Comparison of ENCODE assay signal across 20 mouse cellular contexts in the genomic region with DNA sequence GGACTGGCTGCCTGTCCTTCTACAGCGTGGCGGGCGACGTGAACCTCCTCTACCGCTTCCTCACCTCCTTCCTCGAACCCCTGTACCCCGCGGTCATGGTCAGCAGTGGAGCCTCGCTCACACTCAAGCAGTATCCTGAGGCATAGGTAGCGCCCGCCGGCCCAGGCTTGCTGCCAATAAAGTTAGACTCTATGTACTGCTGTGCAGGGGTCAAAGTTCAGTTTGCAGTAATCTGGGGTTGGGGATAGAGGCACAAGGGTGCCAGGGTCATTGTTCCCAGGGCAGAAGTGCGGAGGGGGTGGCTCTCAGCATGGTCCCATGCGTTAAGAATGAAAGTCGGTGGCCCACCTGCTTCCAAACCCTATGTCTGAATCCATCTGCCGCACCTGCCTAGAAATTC. TPM values are rescaled to one million over a fixed set of nuclear protein-coding genes. Genes with fewer than 3 reads are reported as not detected.
A peak's percentile ranks its signal among the peaks of the same experiment; 100 is the strongest.
DNase-seq lines count a peak whose midpoint lies in the region; ATAC-seq and TF ChIP-seq lines count a peak whose summit lies in the region.
"Had no signal": no experiment of that assay in that cellular context is flagged by ENCODE, and none has a peak within 500 bp of the region (broad histone marks: within the 10 kb centered on the region; RNA-seq: fewer than 3 reads in every experiment).

No protein-coding gene starts in this region.

- H3K9me3 ChIP-seq in erythroblast, embryonic 14.5 days (ENCODE audit: control insufficient read depth, low read length): no peaks in the 10 kb centered on the region
- H3K9me3 ChIP-seq in stomach, embryonic 16.5 days (replicated peaks; ENCODE audit: control insufficient read depth, low read length): no peaks in the 10 kb centered on the region
- H3K9me3 ChIP-seq: embryonic facial prominence, embryonic 12.5 days; heart, embryonic 15.5 days; limb, embryonic 15.5 days had no signal

- no peaks in the 10 kb centered on the region for H3K79me2 ChIP-seq in liver, adult 2 months (ENCODE audit: control insufficient read depth, insufficient read depth, low read length)

- peak overlapping the region; percentile 84 for H3K27ac ChIP-seq in liver, adult 2 months (replicated peaks; ENCODE audit: insufficient read depth, low read depth, low read length)
- H3K27ac ChIP-seq in stomach, embryonic 16.5 days (ENCODE audit: low read length): peak overlapping the region; percentile 14; the same call in 1 of the 2 replicates
- H3K27ac ChIP-seq in left cerebral cortex, adult 2 months: no peak overlapping the region
- H3K27ac ChIP-seq: embryonic facial prominence, embryonic 12.5 days; limb, embryonic 15.5 days; macrophage had no signal

- H3K36me3 ChIP-seq in erythroblast, embryonic 14.5 days (ENCODE audit: control insufficient read depth): no peaks in the 10 kb centered on the region
- no peaks in the 10 kb centered on the region for H3K36me3 ChIP-seq in liver, adult 2 months (ENCODE audit: control insufficient read depth, insufficient read depth, low read length)
- no peaks in the 10 kb centered on the region for H3K36me3 ChIP-seq in stomach, embryonic 16.5 days (ENCODE audit: control insufficient read depth, insufficient read depth, low read length)
- H3K36me3 ChIP-seq: embryonic facial prominence, embryonic 12.5 days; heart, embryonic 15.5 days; limb, embryonic 15.5 days had no signal

- no peak for ATAC-seq in erythroblast, adult 5-6 weeks (replicated peaks; ENCODE audit: low FRiP score, poor library complexity, severe bottlenecking)
- ATAC-seq in stomach, embryonic 16.5 days (ENCODE audit: insufficient read depth, low FRiP score): peak; percentile 27; the same call in 1 of the 2 replicates
- ATAC-seq: forebrain, embryonic 14.5 days; midbrain, embryonic 16.5 days had no signal

- intact Hi-C loops in left cerebral cortex, adult 2 months (cut with DNase I): no loop called here

- peak; percentile 91 for DNase-seq in kidney, adult 9 months
- DNase-seq in liver, adult 2 months (ENCODE audit: extremely low read depth, low read depth, low spot score): peak; percentile 89
- no peak for DNase-seq in heart, adult 11 months
- no peak for DNase-seq in thymus, postnatal 14 days
- no peak for DNase-seq in left cerebral cortex, adult 2 months (ENCODE audit: extremely low spot score in 1 of 2, low spot score in 2 of 2)
- DNase-seq: cerebellum, postnatal 14 days; gastrocnemius, postnatal 25 days; right cerebral cortex, postnatal 4 days had no signal

- peak overlapping the region; percentile 33 for H3K4me3 ChIP-seq in erythroblast, embryonic 14.5 days (replicated peaks)
- H3K4me3 ChIP-seq in liver, adult 2 months (ENCODE audit: insufficient read depth, low read depth, low read length): peak overlapping the region; percentile 62
- no peak overlapping the region for H3K4me3 ChIP-seq in stomach, embryonic 16.5 days (replicated peaks; ENCODE audit: low read length)
- no peak overlapping the region for H3K4me3 ChIP-seq in left cerebral cortex, adult 2 months
- H3K4me3 ChIP-seq: embryonic facial prominence, embryonic 12.5 days; heart, embryonic 15.5 days; limb, embryonic 15.5 days had no signal

- no peak for TF ChIP-seq CTCF in liver, adult 2 months (IDR thresholded peaks at IDR 0.05; ENCODE audit: low read depth, low read length)
- no peak for TF ChIP-seq CTCF in left cerebral cortex, adult 2 months (IDR thresholded peaks at IDR 0.05)

- peaks cover 3% of the 10 kb centered on the region; the same call in 1 of the 2 replicates for H3K27me3 ChIP-seq in erythroblast, embryonic 14.5 days (ENCODE audit: control insufficient read depth)
- H3K27me3 ChIP-seq in liver, adult 2 months (ENCODE audit: control insufficient read depth, insufficient read depth, low read length): no peaks in the 10 kb centered on the region
- H3K27me3 ChIP-seq in stomach, embryonic 16.5 days (ENCODE audit: control insufficient read depth, insufficient read depth, low read length): no peaks in the 10 kb centered on the region
- H3K27me3 ChIP-seq: limb, embryonic 15.5 days had no signal

- 23% methylated on average over 16 of the region's 16 CpGs for WGBS in liver, adult 2 months
- 82% methylated on average over 16 of the region's 16 CpGs for WGBS in stomach, embryonic 16.5 days

- H3K4me2 ChIP-seq in stomach, embryonic 16.5 days (ENCODE audit: low read depth, low read length): no peak overlapping the region
- H3K4me2 ChIP-seq: embryonic facial prominence, embryonic 12.5 days; heart, embryonic 15.5 days; limb, embryonic 15.5 days had no signal

- H3K4me1 ChIP-seq in erythroblast, embryonic 14.5 days (ENCODE audit: control insufficient read depth): no peaks in the 10 kb centered on the region
- H3K4me1 ChIP-seq in liver, adult 2 months (ENCODE audit: control insufficient read depth, insufficient read depth, low read length): peaks cover 30% of the 10 kb centered on the region
- no peaks in the 10 kb centered on the region; the same call in 1 of the 2 replicates for H3K4me1 ChIP-seq in stomach, embryonic 16.5 days (ENCODE audit: control insufficient read depth, insufficient read depth, low read length)
- H3K4me1 ChIP-seq: limb, embryonic 15.5 days had no signal

- H3K9ac ChIP-seq in liver, adult 2 months (ENCODE audit: low read depth, low read length): peak overlapping the region; percentile 78
- no peak overlapping the region for H3K9ac ChIP-seq in stomach, embryonic 16.5 days (ENCODE audit: low read length)
- H3K9ac ChIP-seq: embryonic facial prominence, embryonic 12.5 days; heart, embryonic 15.5 days; limb, embryonic 15.5 days had no signal

- no peak for TF ChIP-seq POLR2A in liver, adult 2 months (IDR thresholded peaks at IDR 0.05; ENCODE audit: extremely low read depth, insufficient read depth, low read length)

RNA-seq across cellular contexts. Expression of a gene that starts 7.7 kb away (rescaled TPM):
- not detected in 2 replicates for polyA plus RNA-seq in erythroblast, embryonic 14.5 days (2012)
- total RNA-seq in erythroblast, adult 5-6 weeks (2015; ENCODE audit: low replicate concordance): not detected in 2 replicates
- not detected in 2 replicates for total RNA-seq in erythroblast, adult 5-6 weeks (2017; ENCODE audit: low replicate concordance)
- total RNA-seq in liver, adult 2 months (2014; rRNA removed): 0.74 and 0.94 TPM in 2 replicates
- 2.0 and 4.0 TPM in 2 replicates for polyA plus RNA-seq in liver, adult 2 months (2012; rRNA removed)
- 0.22 and 0.26 TPM in 2 replicates for polyA plus RNA-seq in stomach, embryonic 16.5 days (2015; fragmentation: Nextera tagmentation; extraction: Ambion mirVana)
- under 1 TPM in 1 of 2 experiments, not detected in 1; 0.16 TPM for total RNA-seq in left cerebral cortex, adult 2 months (2021)
- total RNA-seq: gastrocnemius, postnatal 25 days had no signal
- polyA plus RNA-seq: embryonic facial prominence, embryonic 12.5 days; forebrain, embryonic 14.5 days; heart, embryonic 15.5 days; hindbrain, embryonic 11.5 days; limb, embryonic 15.5 days; macrophage; midbrain, embryonic 16.5 days; neural tube, embryonic 11.5 days had no signal

RNA-seq across cellular contexts. Expression of a gene that starts 14.2 kb away (rescaled TPM):
- polyA plus RNA-seq in erythroblast, embryonic 14.5 days (2012): 0.02 TPM in 1 of 2 replicates, not detected in the other
- total RNA-seq in erythroblast, adult 5-6 weeks (2015; ENCODE audit: low replicate concordance): not detected in 2 replicates
- total RNA-seq in erythroblast, adult 5-6 weeks (2017; ENCODE audit: low replicate concordance): not detected in 2 replicates
- 23.0 and 36.3 TPM in 2 replicates for total RNA-seq in liver, adult 2 months (2014; rRNA removed)
- polyA plus RNA-seq in liver, adult 2 months (2012; rRNA removed): 49.1 and 101 TPM in 2 replicates
- polyA plus RNA-seq in stomach, embryonic 16.5 days (2015; fragmentation: Nextera tagmentation; extraction: Ambion mirVana): 2.8 and 3.7 TPM in 2 replicates
- total RNA-seq in left cerebral cortex, adult 2 months (2021): not detected
- total RNA-seq: adrenal gland, adult 18-20 months; gastrocnemius, postnatal 25 days had no signal
- polyA plus RNA-seq: forebrain, embryonic 14.5 days; limb, embryonic 15.5 days; macrophage had no signal

RNA-seq across cellular contexts. Expression of a gene that starts 27.4 kb away (rescaled TPM):
- polyA plus RNA-seq in erythroblast, embryonic 14.5 days (2012): 0.73 and 0.87 TPM in 2 replicates
- total RNA-seq in erythroblast, adult 5-6 weeks (2015; ENCODE audit: low replicate concordance): 2.5 and 3.8 TPM in 2 replicates
- total RNA-seq in erythroblast, adult 5-6 weeks (2017; ENCODE audit: low replicate concordance): 1.5 and 5.5 TPM in 2 replicates
- 1.6 and 1.7 TPM in 2 replicates for total RNA-seq in liver, adult 2 months (2014; rRNA removed)
- polyA plus RNA-seq in liver, adult 2 months (2012; rRNA removed): 3.2 and 4.0 TPM in 2 replicates
- polyA plus RNA-seq in stomach, embryonic 16.5 days (2015; fragmentation: Nextera tagmentation; extraction: Ambion mirVana): 7.9 and 8.0 TPM in 2 replicates
- total RNA-seq in left cerebral cortex, adult 2 months (2021): 10 to 100 TPM; 11.9 to 18.0 TPM

RNA-seq across cellular contexts. Expression of a gene that starts 28.1 kb away (rescaled TPM):
- polyA plus RNA-seq in erythroblast, embryonic 14.5 days (2012): 1.3 and 1.9 TPM in 2 replicates
- total RNA-seq in erythroblast, adult 5-6 weeks (2015; ENCODE audit: low replicate concordance): 2.1 and 5.9 TPM in 2 replicates
- 2.8 and 8.3 TPM in 2 replicates for total RNA-seq in erythroblast, adult 5-6 weeks (2017; ENCODE audit: low replicate concordance)
- 10.0 and 14.2 TPM in 2 replicates for total RNA-seq in liver, adult 2 months (2014; rRNA removed)
- 18.2 and 21.1 TPM in 2 replicates for polyA plus RNA-seq in liver, adult 2 months (2012; rRNA removed)
- polyA plus RNA-seq in stomach, embryonic 16.5 days (2015; fragmentation: Nextera tagmentation; extraction: Ambion mirVana): 3.2 and 3.6 TPM in 2 replicates
- total RNA-seq in left cerebral cortex, adult 2 months (2021): 10 to 100 TPM; 72.4 to 76.2 TPM

RNA-seq across cellular contexts. Expression of a gene that starts 28.3 kb away (rescaled TPM):
- polyA plus RNA-seq in erythroblast, embryonic 14.5 days (2012): 19.5 and 23.1 TPM in 2 replicates
- 282 and 306 TPM in 2 replicates for total RNA-seq in erythroblast, adult 5-6 weeks (2015; ENCODE audit: low replicate concordance)
- total RNA-seq in erythroblast, adult 5-6 weeks (2017; ENCODE audit: low replicate concordance): 240 and 279 TPM in 2 replicates
- 480 and 648 TPM in 2 replicates for total RNA-seq in liver, adult 2 months (2014; rRNA removed)
- 103 and 134 TPM in 2 replicates for polyA plus RNA-seq in liver, adult 2 months (2012; rRNA removed)
- 746 and 843 TPM in 2 replicates for polyA plus RNA-seq in stomach, embryonic 16.5 days (2015; fragmentation: Nextera tagmentation; extraction: Ambion mirVana)
- 100 to 1,000 TPM; 436 to 465 TPM for total RNA-seq in left cerebral cortex, adult 2 months (2021)

Comparison
In these comparisons a context has a peak if more than half of its experiments do, and no peak if none do; other contexts are left out.
1. H3K4me3 ChIP-seq: peak in erythroblast, embryonic 14.5 days (single experiment) and liver, adult 2 months (single experiment); none in stomach, embryonic 16.5 days (single experiment) and left cerebral cortex, adult 2 months (single experiment).
2. DNase-seq: peak in kidney, adult 9 months (single experiment) and liver, adult 2 months (single experiment); none in heart, adult 11 months (single experiment), thymus, postnatal 14 days (single experiment) and left cerebral cortex, adult 2 months (0 of 2).
3. RNA of a gene that starts 14.2 kb away (total RNA-seq): 23.0 to 36.3 TPM in liver, adult 2 months; not detected in left cerebral cortex, adult 2 months and not detected in erythroblast, adult 5-6 weeks; every median in the first group is over 10 times any median in the second.